Mouse (Mus musculus): ENCODE results near the gene Myo10. TPM values are rescaled to one million over a fixed set of nuclear protein-coding genes. Genes with fewer than 3 reads are reported as not detected.

The Myo10 gene
- polyA plus RNA-seq, 1 experiment from 2014 or later = 35.4 TPM

- no peaks in the 10 kb centered on the region; the same call in 1 of the 2 replicates for H3K4me1 ChIP-seq (ENCODE audit: control insufficient read depth, insufficient read depth, low read length)
- no peak overlapping the region for H3K27ac ChIP-seq (replicated peaks; ENCODE audit: low read depth, low read length)
- no peaks in the 10 kb centered on the region for H3K36me3 ChIP-seq (replicated peaks; ENCODE audit: control insufficient read depth, insufficient read depth, low read depth, low read length)
- no peaks in the 10 kb centered on the region for H3K9me3 ChIP-seq (replicated peaks; ENCODE audit: control insufficient read depth, low read length)
- no peak overlapping the region for H3K4me2 ChIP-seq (ENCODE audit: low read depth, low read length)
- no peaks in the 10 kb centered on the region for H3K27me3 ChIP-seq (ENCODE audit: control insufficient read depth, insufficient read depth, low read length)
- H3K9ac ChIP-seq (replicated peaks; ENCODE audit: low read length) = no peak overlapping the region
- no peak overlapping the region for H3K4me3 ChIP-seq (ENCODE audit: low read depth, low read length)
- 59% methylated on average over 6 of the region's 6 CpGs for WGBS
- no peak for ATAC-seq (replicated peaks; ENCODE audit: insufficient number of reproducible peaks, low FRiP score, low TSS enrichment, low read depth)
- no peak for DNase-seq (ENCODE audit: low spot score)
These were observed 133.2 kb downstream of the Myo10 start for GRCm38 (mm10) chr15:25755536-25755935.

GRCm38 (mm10) chr15:25756072-25756471 lies 133.7 kb downstream of the Myo10 start:
- Histone ChIP-seq H3K4me3 (ENCODE audit: low read depth, low read length) (no peak overlapping the region), H3K4me2 (ENCODE audit: low read depth, low read length) (no peak overlapping the region), H3K27me3 (ENCODE audit: control insufficient read depth, insufficient read depth, low read length) (no peaks in the 10 kb centered on the region), H3K9me3 (replicated peaks; ENCODE audit: control insufficient read depth, low read length) (no peaks in the 10 kb centered on the region), H3K4me1 (ENCODE audit: control insufficient read depth, insufficient read depth, low read length) (no peaks in the 10 kb centered on the region; the same call in 1 of the 2 replicates), H3K36me3 (replicated peaks; ENCODE audit: control insufficient read depth, insufficient read depth, low read depth, low read length) (no peaks in the 10 kb centered on the region), H3K27ac (replicated peaks; ENCODE audit: low read depth, low read length) (no peak overlapping the region), H3K9ac (replicated peaks; ENCODE audit: low read length) (no peak overlapping the region)
- no peak for DNase-seq (ENCODE audit: low spot score)
- no peak for ATAC-seq (replicated peaks; ENCODE audit: insufficient number of reproducible peaks, low FRiP score, low TSS enrichment, low read depth)
- WGBS = 54% methylated on average over 3 of the region's 3 CpGs

GRCm38 (mm10) chr15:25758037-25758436 lies 135.7 kb downstream of the Myo10 start:
- no peak for DNase-seq (ENCODE audit: low spot score)
- Histone ChIP-seq H3K4me2 (ENCODE audit: low read depth, low read length) (no peak overlapping the region), H3K9me3 (replicated peaks; ENCODE audit: control insufficient read depth, low read length) (no peaks in the 10 kb centered on the region), H3K27ac (replicated peaks; ENCODE audit: low read depth, low read length) (peak overlapping the region; percentile 52; the same call in 1 of the 2 replicates), H3K9ac (replicated peaks; ENCODE audit: low read length) (no peak overlapping the region; the same call in 1 of the 2 replicates), H3K27me3 (ENCODE audit: control insufficient read depth, insufficient read depth, low read length) (no peaks in the 10 kb centered on the region), H3K4me1 (ENCODE audit: control insufficient read depth, insufficient read depth, low read length) (peaks cover 7% of the 10 kb centered on the region), H3K36me3 (replicated peaks; ENCODE audit: control insufficient read depth, insufficient read depth, low read depth, low read length) (no peaks in the 10 kb centered on the region), H3K4me3 (ENCODE audit: low read depth, low read length) (no peak overlapping the region)
- 38% methylated on average over 10 of the region's 10 CpGs for WGBS
- ATAC-seq (replicated peaks; ENCODE audit: insufficient number of reproducible peaks, low FRiP score, low TSS enrichment, low read depth) = no peak

GRCm38 (mm10) chr15:25758500-25759086 lies 136.3 kb downstream of the Myo10 start:
- DNase-seq (ENCODE audit: low spot score) = peak; percentile 63
- no peaks in the 10 kb centered on the region for H3K36me3 ChIP-seq (replicated peaks; ENCODE audit: control insufficient read depth, insufficient read depth, low read depth, low read length)
- H3K27ac ChIP-seq (replicated peaks; ENCODE audit: low read depth, low read length) = peak overlapping the region; percentile 56; the same call in 1 of the 2 replicates
- 52% methylated on average over 15 of the region's 15 CpGs for WGBS
- H3K4me1 ChIP-seq (ENCODE audit: control insufficient read depth, insufficient read depth, low read length) = peaks cover 8% of the 10 kb centered on the region
- ATAC-seq (replicated peaks; ENCODE audit: insufficient number of reproducible peaks, low FRiP score, low TSS enrichment, low read depth) = peak; percentile 5; the same call in 1 of the 2 replicates
- peak overlapping the region; percentile 18; the same call in 1 of the 2 replicates for H3K9ac ChIP-seq (replicated peaks; ENCODE audit: low read length)
- peak overlapping the region; percentile 16; the same call in 1 of the 2 replicates for H3K4me2 ChIP-seq (ENCODE audit: low read depth, low read length)
- no peaks in the 10 kb centered on the region for H3K27me3 ChIP-seq (ENCODE audit: control insufficient read depth, insufficient read depth, low read length)
- no peaks in the 10 kb centered on the region for H3K9me3 ChIP-seq (replicated peaks; ENCODE audit: control insufficient read depth, low read length)
- peak overlapping the region; percentile 8; the same call in 1 of the 2 replicates for H3K4me3 ChIP-seq (ENCODE audit: low read depth, low read length)

GRCm38 (mm10) chr15:25760304-25760703 lies 138.0 kb downstream of the Myo10 start:
- Histone ChIP-seq H3K27me3 (ENCODE audit: control insufficient read depth, insufficient read depth, low read length) (no peaks in the 10 kb centered on the region), H3K4me1 (ENCODE audit: control insufficient read depth, insufficient read depth, low read length) (peaks cover 8% of the 10 kb centered on the region), H3K9me3 (replicated peaks; ENCODE audit: control insufficient read depth, low read length) (no peaks in the 10 kb centered on the region), H3K4me3 (ENCODE audit: low read depth, low read length) (no peak overlapping the region), H3K4me2 (ENCODE audit: low read depth, low read length) (no peak overlapping the region), H3K36me3 (replicated peaks; ENCODE audit: control insufficient read depth, insufficient read depth, low read depth, low read length) (no peaks in the 10 kb centered on the region), H3K9ac (replicated peaks; ENCODE audit: low read length) (no peak overlapping the region), H3K27ac (replicated peaks; ENCODE audit: low read depth, low read length) (no peak overlapping the region)
- no peak for ATAC-seq (replicated peaks; ENCODE audit: insufficient number of reproducible peaks, low FRiP score, low TSS enrichment, low read depth)
- no peak for DNase-seq (ENCODE audit: low spot score)
- 88% methylated on average over 5 of the region's 5 CpGs for WGBS

GRCm38 (mm10) chr15:25761049-25761448 lies 138.7 kb downstream of the Myo10 start:
- H3K9me3 ChIP-seq (replicated peaks; ENCODE audit: control insufficient read depth, low read length) = no peaks in the 10 kb centered on the region
- ATAC-seq (replicated peaks; ENCODE audit: insufficient number of reproducible peaks, low FRiP score, low TSS enrichment, low read depth) = no peak
- no peaks in the 10 kb centered on the region for H3K27me3 ChIP-seq (ENCODE audit: control insufficient read depth, insufficient read depth, low read length)
- no peak overlapping the region for H3K4me3 ChIP-seq (ENCODE audit: low read depth, low read length)
- no peak overlapping the region for H3K9ac ChIP-seq (replicated peaks; ENCODE audit: low read length)
- no peaks in the 10 kb centered on the region; the same call in 1 of the 2 replicates for H3K36me3 ChIP-seq (replicated peaks; ENCODE audit: control insufficient read depth, insufficient read depth, low read depth, low read length)
- no peak overlapping the region for H3K4me2 ChIP-seq (ENCODE audit: low read depth, low read length)
- WGBS = 70% methylated on average over 2 of the region's 2 CpGs
- peaks cover 8% of the 10 kb centered on the region for H3K4me1 ChIP-seq (ENCODE audit: control insufficient read depth, insufficient read depth, low read length)
- H3K27ac ChIP-seq (replicated peaks; ENCODE audit: low read depth, low read length) = no peak overlapping the region
- DNase-seq (ENCODE audit: low spot score) = no peak

- peaks cover 8% of the 10 kb centered on the region for H3K4me1 ChIP-seq (ENCODE audit: control insufficient read depth, insufficient read depth, low read length)
- H3K9ac ChIP-seq (replicated peaks; ENCODE audit: low read length) = no peak overlapping the region
- H3K4me2 ChIP-seq (ENCODE audit: low read depth, low read length) = no peak overlapping the region; the same call in 1 of the 2 replicates
- H3K27ac ChIP-seq (replicated peaks; ENCODE audit: low read depth, low read length) = peak overlapping the region; percentile 41; the same call in 1 of the 2 replicates
- WGBS = 15% methylated on average over 8 of the region's 8 CpGs
- ATAC-seq (replicated peaks; ENCODE audit: insufficient number of reproducible peaks, low FRiP score, low TSS enrichment, low read depth) = peak; percentile 70
- H3K4me3 ChIP-seq (ENCODE audit: low read depth, low read length) = no peak overlapping the region
- no peaks in the 10 kb centered on the region for H3K9me3 ChIP-seq (replicated peaks; ENCODE audit: control insufficient read depth, low read length)
- H3K36me3 ChIP-seq (replicated peaks; ENCODE audit: control insufficient read depth, insufficient read depth, low read depth, low read length) = no peaks in the 10 kb centered on the region; the same call in 1 of the 2 replicates
- no peaks in the 10 kb centered on the region for H3K27me3 ChIP-seq (ENCODE audit: control insufficient read depth, insufficient read depth, low read length)
- peak; percentile 75 for DNase-seq (ENCODE audit: low spot score)
These were observed 139.5 kb downstream of the Myo10 start for GRCm38 (mm10) chr15:25761800-25762211.

- Histone ChIP-seq H3K4me2 (ENCODE audit: low read depth, low read length) (no peak overlapping the region), H3K36me3 (replicated peaks; ENCODE audit: control insufficient read depth, insufficient read depth, low read depth, low read length) (no peaks in the 10 kb centered on the region; the same call in 1 of the 2 replicates), H3K27me3 (ENCODE audit: control insufficient read depth, insufficient read depth, low read length) (no peaks in the 10 kb centered on the region), H3K27ac (replicated peaks; ENCODE audit: low read depth, low read length) (peak overlapping the region; percentile 56), H3K4me1 (ENCODE audit: control insufficient read depth, insufficient read depth, low read length) (peaks cover 8% of the 10 kb centered on the region), H3K9me3 (replicated peaks; ENCODE audit: control insufficient read depth, low read length) (no peaks in the 10 kb centered on the region), H3K4me3 (ENCODE audit: low read depth, low read length) (no peak overlapping the region), H3K9ac (replicated peaks; ENCODE audit: low read length) (no peak overlapping the region)
- ATAC-seq (replicated peaks; ENCODE audit: insufficient number of reproducible peaks, low FRiP score, low TSS enrichment, low read depth) (peak; percentile 50), DNase-seq (ENCODE audit: low spot score) (peak; percentile 71)
- 17% methylated on average over 8 of the region's 8 CpGs for WGBS
These were observed 140.0 kb downstream of the Myo10 start for GRCm38 (mm10) chr15:25762306-25762705.
